8 mouse cellular contexts compared by ENCODE assay signal in the genomic region with DNA sequence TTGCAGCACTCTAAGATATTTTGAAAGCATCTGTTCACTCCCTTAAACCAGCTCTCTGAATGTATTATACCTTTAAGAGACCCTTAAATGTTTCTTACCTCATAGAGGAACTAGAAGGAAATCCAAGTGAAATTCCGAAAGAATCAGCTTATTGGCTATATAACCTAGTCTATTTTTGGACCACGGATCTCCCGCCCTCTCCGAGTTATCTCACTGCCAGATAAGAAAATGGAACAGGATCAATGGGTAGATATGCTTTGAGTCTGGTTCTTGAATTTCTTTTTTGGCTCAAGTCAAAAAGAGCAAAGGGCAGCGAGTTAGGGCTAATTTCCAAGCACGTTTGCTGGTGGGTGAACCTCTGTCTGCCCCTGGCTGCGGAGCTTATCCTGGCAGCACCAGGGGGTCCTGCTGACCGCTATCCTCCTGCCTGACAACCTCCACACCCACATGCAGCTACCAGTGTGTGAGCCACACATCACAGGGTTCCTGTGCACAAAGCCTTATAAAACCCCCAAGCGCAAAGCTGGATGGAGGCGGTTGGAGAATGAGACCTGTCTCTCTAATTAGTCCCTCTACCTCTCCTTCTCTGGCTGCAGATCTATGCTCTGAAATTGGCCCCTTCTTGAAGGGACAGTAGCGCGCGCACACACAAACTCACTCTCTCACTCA. TPM values are rescaled to one million over a fixed set of nuclear protein-coding genes. Genes with fewer than 3 reads are reported as not detected.
DNase-seq lines count a peak whose midpoint lies in the region; ATAC-seq lines count a peak whose summit lies in the region.

No protein-coding gene starts in this region.

- no peaks in the 10 kb centered on the region for H3K9me3 ChIP-seq in heart, embryonic 15.5 days (replicated peaks)
- no peaks in the 10 kb centered on the region for H3K9me3 ChIP-seq in embryonic facial prominence, embryonic 10.5 days
- no peaks in the 10 kb centered on the region for H3K9me3 ChIP-seq in hindbrain, embryonic 15.5 days
- H3K9me3 ChIP-seq in midbrain, embryonic 14.5 days (ENCODE audit: control insufficient read depth, low read length), result no peaks in the 10 kb centered on the region

- no peak for DNase-seq in heart, postnatal 36 days
- DNase-seq in embryonic facial prominence, embryonic 10.5 days (ENCODE audit: low spot score), result peak; percentile 38
- DNase-seq in midbrain, embryonic 14.5 days, result peak; percentile 67
- DNase-seq in adrenal gland, postnatal 10 days, result no peak

- ATAC-seq in heart, embryonic 15.5 days (replicated peaks; ENCODE audit: insufficient number of reproducible peaks, insufficient read depth, low FRiP score, low read depth), result no peak
- ATAC-seq in hindbrain, embryonic 15.5 days (ENCODE audit: low FRiP score, low read depth), result peak; percentile 43
- ATAC-seq in midbrain, embryonic 14.5 days (ENCODE audit: low FRiP score, low TSS enrichment), result peak; percentile 21
- ATAC-seq in granulocyte monocyte progenitor cell, adult 5-6 weeks (replicated peaks; ENCODE audit: poor library complexity, severe bottlenecking), result no peak
- ATAC-seq in activated CD4-positive, CD25-positive, alpha-beta regulatory T cell, adult 4 months, result no peak

- no peak overlapping the region for H3K27ac ChIP-seq in heart, embryonic 15.5 days
- H3K27ac ChIP-seq in embryonic facial prominence, embryonic 10.5 days (replicated peaks), result 0 out of 2 replicates have a peak overlapping the region, but pooled peaks have one; percentile 40
- H3K27ac ChIP-seq in hindbrain, embryonic 15.5 days (replicated peaks), result peak overlapping the region; percentile 88
- H3K27ac ChIP-seq in midbrain, embryonic 14.5 days (replicated peaks; ENCODE audit: low read depth, low read length), result peak overlapping the region; percentile 78

- H3K36me3 ChIP-seq in heart, embryonic 15.5 days, result no peaks in the 10 kb centered on the region
- no peaks in the 10 kb centered on the region for H3K36me3 ChIP-seq in embryonic facial prominence, embryonic 10.5 days (replicated peaks)
- H3K36me3 ChIP-seq in hindbrain, embryonic 15.5 days, result no peaks in the 10 kb centered on the region
- H3K36me3 ChIP-seq in midbrain, embryonic 14.5 days (ENCODE audit: control insufficient read depth, insufficient read depth, low read length), result no peaks in the 10 kb centered on the region

- peaks cover 26% of the 10 kb centered on the region for H3K27me3 ChIP-seq in heart, embryonic 15.5 days
- H3K27me3 ChIP-seq in embryonic facial prominence, embryonic 10.5 days (replicated peaks; ENCODE audit: low read depth, poor library complexity, severe bottlenecking), result peaks cover 33% of the 10 kb centered on the region
- no peaks in the 10 kb centered on the region for H3K27me3 ChIP-seq in hindbrain, embryonic 15.5 days
- H3K27me3 ChIP-seq in midbrain, embryonic 14.5 days (ENCODE audit: control insufficient read depth, insufficient read depth, low read length), result no peaks in the 10 kb centered on the region; the same call in 1 of the 2 replicates

- peak overlapping the region; percentile 50 for H3K4me3 ChIP-seq in heart, embryonic 15.5 days
- peak overlapping the region; percentile 62 for H3K4me3 ChIP-seq in embryonic facial prominence, embryonic 10.5 days
- peak overlapping the region; percentile 75 for H3K4me3 ChIP-seq in hindbrain, embryonic 15.5 days
- H3K4me3 ChIP-seq in midbrain, embryonic 14.5 days (replicated peaks; ENCODE audit: low read depth, low read length), result peak overlapping the region; percentile 66

- intact Hi-C loops in heart, postnatal 36 days (cut with DNase I), result no loop called here

- H3K9ac ChIP-seq in heart, embryonic 15.5 days, result no peak overlapping the region; the same call in 1 of the 2 replicates
- H3K9ac ChIP-seq in hindbrain, embryonic 15.5 days, result peak overlapping the region; percentile 85
- peak overlapping the region; percentile 79 for H3K9ac ChIP-seq in midbrain, embryonic 14.5 days (replicated peaks; ENCODE audit: low read length)

- peaks cover 19% of the 10 kb centered on the region for H3K4me1 ChIP-seq in heart, embryonic 15.5 days (replicated peaks)
- peaks cover 15% of the 10 kb centered on the region for H3K4me1 ChIP-seq in embryonic facial prominence, embryonic 10.5 days
- H3K4me1 ChIP-seq in hindbrain, embryonic 15.5 days (replicated peaks), result peaks cover 12% of the 10 kb centered on the region; the same call in 1 of the 2 replicates
- H3K4me1 ChIP-seq in midbrain, embryonic 14.5 days (ENCODE audit: control insufficient read depth, insufficient read depth, low read length), result peaks cover 27% of the 10 kb centered on the region

- H3K4me2 ChIP-seq in heart, embryonic 15.5 days, result peak overlapping the region; percentile 91
- peak overlapping the region; percentile 94 for H3K4me2 ChIP-seq in hindbrain, embryonic 15.5 days
- peak overlapping the region; percentile 93 for H3K4me2 ChIP-seq in midbrain, embryonic 14.5 days (ENCODE audit: low read length)

- WGBS in heart, embryonic 15.5 days, result 4% methylated on average over 13 of the region's 13 CpGs
- 12% methylated on average over 13 of the region's 13 CpGs for WGBS in embryonic facial prominence, embryonic 10.5 days
- 8% methylated on average over 13 of the region's 13 CpGs for WGBS in hindbrain, embryonic 15.5 days
- WGBS in midbrain, embryonic 14.5 days, result 7% methylated on average over 13 of the region's 13 CpGs

RNA-seq across cellular contexts. Expression of gene Grm3, which starts 0.5 kb away (rescaled TPM):
- polyA plus RNA-seq in heart, embryonic 15.5 days (2015; fragmentation: Nextera tagmentation; extraction: Ambion mirVana), result 0.33 and 0.51 TPM in 2 replicates
- not detected for total RNA-seq in heart, postnatal 36 days (2021)
- 0.06 and 1.1 TPM in 2 replicates for polyA plus RNA-seq in embryonic facial prominence, embryonic 10.5 days (2016; fragmentation: Nextera tagmentation; extraction: Ambion mirVana)
- polyA plus RNA-seq in hindbrain, embryonic 15.5 days (2015; fragmentation: Nextera tagmentation; extraction: Ambion mirVana), result 64.2 and 68.2 TPM in 2 replicates
- 34.9 and 39.1 TPM in 2 replicates for polyA plus RNA-seq in midbrain, embryonic 14.5 days (2014; fragmentation: Nextera tagmentation; extraction: Ambion mirVana)
- not detected in 2 replicates for total RNA-seq in granulocyte monocyte progenitor cell, adult 5-6 weeks (2014; fragmentation: Nextera tagmentation)
- not detected in 2 replicates for total RNA-seq in granulocyte monocyte progenitor cell, adult 5-6 weeks (2017)
- total RNA-seq in adrenal gland, postnatal 10 days (2021), result under 1 TPM; 0.33 to 0.36 TPM
- polyA plus RNA-seq in activated CD4-positive, CD25-positive, alpha-beta regulatory T cell, adult 4 months (2017; shearing (Covaris generic)), result not detected

Comparison
In these comparisons a context has a peak if more than half of its experiments do, and no peak if none do; other contexts are left out.
1. ATAC-seq: peak in hindbrain, embryonic 15.5 days (single experiment) and midbrain, embryonic 14.5 days (single experiment); none in heart, embryonic 15.5 days (single experiment), granulocyte monocyte progenitor cell, adult 5-6 weeks (single experiment) and activated CD4-positive, CD25-positive, alpha-beta regulatory T cell, adult 4 months (single experiment).
2. DNase-seq: peak in embryonic facial prominence, embryonic 10.5 days (single experiment) and midbrain, embryonic 14.5 days (single experiment); none in heart, postnatal 36 days (0 of 2) and adrenal gland, postnatal 10 days (single experiment).
3. RNA of gene Grm3, which starts 0.5 kb away (polyA plus RNA-seq): 64.2 to 68.2 TPM in hindbrain, embryonic 15.5 days and 34.9 to 39.1 TPM in midbrain, embryonic 14.5 days; 0.33 to 0.51 TPM in heart, embryonic 15.5 days, 0.06 to 1.1 TPM in embryonic facial prominence, embryonic 10.5 days and not detected in activated CD4-positive, CD25-positive, alpha-beta regulatory T cell, adult 4 months; every median in the first group is over 10 times any median in the second.
4. Peak in every context shown above with its lines, with median percentiles within 50 percentile points of each other: H3K4me2 ChIP-seq and H3K4me3 ChIP-seq.